Mouse (Mus musculus) thymus, adult 2 months (tissue): ENCODE data around the gene Gtf2a1l. TPM values are rescaled to one million over a fixed set of nuclear protein-coding genes. Genes with fewer than 3 reads are reported as not detected.

ENCODE experiments used
- DNase-seq: peaks from one replicate; pipeline ENCODE4 v3.0.0; 2021
- H3K27ac ChIP-seq: fragments of 200-500 bp; 2 replicates; pipeline ENCODE4 v1.5.1; 2012; ENCODE audit warnings: low read length, control low read depth; ENCODE audit not compliant: control insufficient read depth, insufficient read depth
- H3K27me3 ChIP-seq: fragments of 200-500 bp; 2 replicates; pipeline ENCODE4 v1.6.1; 2012; ENCODE audit warnings: mild to moderate bottlenecking, low read length, moderate library complexity, mixed read lengths; ENCODE audit not compliant: control insufficient read depth, insufficient read depth
- H3K36me3 ChIP-seq: fragments of 200-500 bp; 2 replicates; pipeline ENCODE4 v1.6.1; 2012; ENCODE audit warnings: mild to moderate bottlenecking, low read length, moderate library complexity; ENCODE audit not compliant: control insufficient read depth, insufficient read depth
- H3K4me1 ChIP-seq: fragments of 200-500 bp; replicated peaks from 2 replicates; pipeline ENCODE4 v1.6.1; 2012; ENCODE audit warnings: low read length; ENCODE audit not compliant: control insufficient read depth, insufficient read depth
- H3K4me3 ChIP-seq: fragments of 200-500 bp; 2 replicates; pipeline ENCODE4 v1.5.1; 2012; ENCODE audit warnings: mild to moderate bottlenecking, low read length, control low read depth, moderate library complexity; ENCODE audit not compliant: control insufficient read depth, insufficient read depth
- CTCF ChIP-seq: fragments of 200-500 bp; IDR thresholded peaks from 2 replicates; pipeline ENCODE4 v1.5.1; 2012; ENCODE audit warnings: mild to moderate bottlenecking, control low read depth, low read length, moderate library complexity, borderline replicate concordance; ENCODE audit not compliant: control insufficient read depth, poor library complexity, insufficient read depth; ENCODE audit errors: extremely low read depth
- POLR2A ChIP-seq: fragments of 200-500 bp; IDR thresholded peaks from 2 replicates; pipeline ENCODE4 v1.6.1; 2012; ENCODE audit warnings: mild to moderate bottlenecking, low read length, control low read depth, moderate library complexity; ENCODE audit not compliant: control insufficient read depth, poor library complexity, insufficient read depth; ENCODE audit errors: extremely low read depth
- WGBS: fragments of 180-500 bp; shearing (Covaris S2); methylation state at CpG from one replicate; pipeline ENCODE4 v1.1.7; 2018; 5-methylcytosine and 5-hydroxymethylcytosine counted together
- polyA plus RNA-seq: library from polyadenylated mRNA; depleted of rRNA; stranded (reverse); fragments of >200 nt; gene quantifications from 2 replicates; pipeline ENCODE4 v1.2.3, GENCODE M21; 2012

The Gtf2a1l gene
- polyA plus RNA-seq, 1 experiment = 0.12 TPM

- DNase-seq = no peak
- WGBS = 92% methylated on average over 7 of the region's 7 CpGs
- no peak overlapping the region for H3K4me3 ChIP-seq
These were observed 42.1 kb upstream of the Gtf2a1l start for GRCm38 (mm10) chr17:88626347-88626811.

GRCm38 (mm10) chr17:88627150-88627549 is 41.3 kb upstream of the Gtf2a1l start:
- no peak for TF ChIP-seq CTCF
- TF ChIP-seq POLR2A = no peak
- WGBS = 78% methylated on average over 7 of the region's 7 CpGs

More at GRCm38 (mm10) chr17:88626347-88626811, 42.1 kb upstream of the Gtf2a1l start:
- Histone ChIP-seq H3K27ac (no peak overlapping the region), H3K27me3 (no peaks in the 10 kb centered on the region), H3K4me1 (peaks cover 12% of the 10 kb centered on the region), H3K36me3 (no peaks in the 10 kb centered on the region)
- TF ChIP-seq CTCF = no peak
- TF ChIP-seq POLR2A = no peak

GRCm38 (mm10) chr17:88628676-88629380 is 39.6 kb upstream of the Gtf2a1l start:
- 77% methylated on average over 10 of the region's 10 CpGs for WGBS
- H3K4me3 ChIP-seq = no peak overlapping the region
- DNase-seq = no peak
- H3K27me3 ChIP-seq = no peaks in the 10 kb centered on the region
- no peak overlapping the region for H3K27ac ChIP-seq
- H3K36me3 ChIP-seq = no peaks in the 10 kb centered on the region
- H3K4me1 ChIP-seq = peaks cover 4% of the 10 kb centered on the region; the same call in 1 of the 2 replicates
- no peak for TF ChIP-seq POLR2A
- TF ChIP-seq CTCF = no peak

More at GRCm38 (mm10) chr17:88627150-88627549, 41.3 kb upstream of the Gtf2a1l start:
- no peaks in the 10 kb centered on the region for H3K27me3 ChIP-seq
- DNase-seq = no peak
- H3K36me3 ChIP-seq = no peaks in the 10 kb centered on the region
- H3K27ac ChIP-seq = no peak overlapping the region
- no peak overlapping the region for H3K4me3 ChIP-seq
- peaks cover 5% of the 10 kb centered on the region for H3K4me1 ChIP-seq

- no peak for DNase-seq
- no peak for TF ChIP-seq CTCF
- TF ChIP-seq POLR2A = no peak
- Histone ChIP-seq H3K27ac (no peak overlapping the region), H3K4me3 (no peak overlapping the region), H3K4me1 (peaks cover 4% of the 10 kb centered on the region; the same call in 1 of the 2 replicates), H3K27me3 (no peaks in the 10 kb centered on the region), H3K36me3 (no peaks in the 10 kb centered on the region)
- 71% methylated on average over 4 of the region's 4 CpGs for WGBS
These were observed 39.1 kb upstream of the Gtf2a1l start for GRCm38 (mm10) chr17:88629381-88629759.

GRCm38 (mm10) chr17:88629931-88630553 is 38.4 kb upstream of the Gtf2a1l start:
- no peaks in the 10 kb centered on the region for H3K27me3 ChIP-seq

GRCm38 (mm10) chr17:88630554-88630948 is 37.9 kb upstream of the Gtf2a1l start:
- no peak for DNase-seq
- Histone ChIP-seq H3K27ac (no peak overlapping the region), H3K36me3 (no peaks in the 10 kb centered on the region), H3K27me3 (no peaks in the 10 kb centered on the region), H3K4me1 (peaks cover 4% of the 10 kb centered on the region; the same call in 1 of the 2 replicates), H3K4me3 (no peak overlapping the region)
- 94% methylated on average over 3 of the region's 3 CpGs for WGBS
- no peak for TF ChIP-seq CTCF
- no peak for TF ChIP-seq POLR2A

More at GRCm38 (mm10) chr17:88629931-88630553, 38.4 kb upstream of the Gtf2a1l start:
- H3K4me3 ChIP-seq = no peak overlapping the region
- TF ChIP-seq CTCF (no peak), POLR2A (no peak)
- no peak for DNase-seq
- 90% methylated on average over 11 of the region's 11 CpGs for WGBS
- no peak overlapping the region for H3K27ac ChIP-seq
- no peaks in the 10 kb centered on the region for H3K36me3 ChIP-seq
- peaks cover 4% of the 10 kb centered on the region; the same call in 1 of the 2 replicates for H3K4me1 ChIP-seq

GRCm38 (mm10) chr17:88632631-88633030 is 35.8 kb upstream of the Gtf2a1l start:
- Histone ChIP-seq H3K27ac (no peak overlapping the region), H3K4me3 (no peak overlapping the region), H3K4me1 (peaks cover 4% of the 10 kb centered on the region; the same call in 1 of the 2 replicates), H3K36me3 (peaks cover 3% of the 10 kb centered on the region; the same call in 1 of the 2 replicates), H3K27me3 (no peaks in the 10 kb centered on the region)
- TF ChIP-seq CTCF = no peak
- no peak for TF ChIP-seq POLR2A
- 93% methylated on average over 3 of the region's 3 CpGs for WGBS
- DNase-seq = no peak
